Mouse (Mus musculus): ENCODE data around the gene Odf2.

Odf2 gene

GRCm38 (mm10) chr2:29934906-29935599 is 46.0 kb downstream of the Odf2 start, which contains the start of gene Gle1:
TSS of gene Gle1 (plus strand) at chr2:29935426.
- DNase-seq (ENCODE audit: low read depth, low spot score): peak; percentile 82

- no peak for DNase-seq (ENCODE audit: low read depth, low spot score)
These were observed 51.1 kb downstream of the Odf2 start for GRCm38 (mm10) chr2:29940073-29940472.

- DNase-seq (ENCODE audit: low read depth, low spot score): no peak
These were observed 51.8 kb downstream of the Odf2 start for GRCm38 (mm10) chr2:29940826-29941225.

- no peak for DNase-seq (ENCODE audit: low read depth, low spot score)
These were observed 55.7 kb downstream of the Odf2 start for GRCm38 (mm10) chr2:29944723-29945122.

GRCm38 (mm10) chr2:29948896-29949295 is 59.9 kb downstream of the Odf2 start:
- no peak for DNase-seq (ENCODE audit: low read depth, low spot score)

- DNase-seq (ENCODE audit: low read depth, low spot score): no peak
These were observed 72.2 kb downstream of the Odf2 start for GRCm38 (mm10) chr2:29961246-29961645.

- no peak for DNase-seq (ENCODE audit: low read depth, low spot score)
These were observed 75.6 kb downstream of the Odf2 start for GRCm38 (mm10) chr2:29964354-29965249.

- DNase-seq (ENCODE audit: low read depth, low spot score): peak; percentile 90
These were observed 76.3 kb downstream of the Odf2 start, which contains the start of gene Sptan1 for GRCm38 (mm10) chr2:29965250-29965843. TSS of gene Sptan1 (plus strand) at chr2:29965560.

GRCm38 (mm10) chr2:29965906-29966305 is 76.9 kb downstream of the Odf2 start:
- no peak for DNase-seq (ENCODE audit: low read depth, low spot score)

GRCm38 (mm10) chr2:29966826-29967225 is 77.8 kb downstream of the Odf2 start:
- DNase-seq (ENCODE audit: low read depth, low spot score): no peak

GRCm38 (mm10) chr2:29967768-29968167 is 78.7 kb downstream of the Odf2 start:
- DNase-seq (ENCODE audit: low read depth, low spot score): no peak

- no peak for DNase-seq (ENCODE audit: low read depth, low spot score)
These were observed 79.6 kb downstream of the Odf2 start for GRCm38 (mm10) chr2:29968638-29969037.

- no peak for DNase-seq (ENCODE audit: low read depth, low spot score)
These were observed 83.0 kb downstream of the Odf2 start for GRCm38 (mm10) chr2:29971838-29972635.

GRCm38 (mm10) chr2:29973525-29973924 is 84.5 kb downstream of the Odf2 start:
- DNase-seq (ENCODE audit: low read depth, low spot score): no peak

- DNase-seq (ENCODE audit: low read depth, low spot score): no peak
These were observed 88.3 kb downstream of the Odf2 start for GRCm38 (mm10) chr2:29977307-29977706.

GRCm38 (mm10) chr2:29980661-29981060 is 91.6 kb downstream of the Odf2 start:
- no peak for DNase-seq (ENCODE audit: low read depth, low spot score)

Measured in brain, embryonic 18.5 days (tissue).